Mouse (Mus musculus): Measurements from ENCODE around the gene Dlgap4. TPM values are rescaled to one million over a fixed set of nuclear protein-coding genes. Genes with fewer than 3 reads are reported as not detected.

Gene Dlgap4
- total and polyA plus RNA-seq, 3 experiments, result 12.4 to 38.5 (median 12.7) TPM

DNA sequence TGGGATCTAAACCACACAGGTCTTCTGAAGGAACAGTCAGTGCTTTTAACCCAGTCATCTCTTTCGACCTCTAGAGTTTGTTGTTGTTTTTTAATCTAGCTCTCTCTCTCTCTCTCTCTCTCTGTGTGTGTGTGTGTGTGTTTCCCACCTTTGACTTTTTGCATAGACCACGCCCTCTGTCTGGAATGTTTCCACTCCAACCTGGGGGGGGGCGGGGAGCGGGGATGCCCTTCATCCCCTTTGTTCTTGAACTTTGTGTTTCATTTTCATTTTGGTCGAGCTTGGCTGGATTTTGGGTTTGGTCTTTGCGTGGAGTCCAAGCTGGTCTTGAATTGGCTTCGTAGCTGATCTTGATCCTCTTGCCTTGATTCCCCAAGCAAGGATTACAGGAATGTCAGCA lies 10.9 kb upstream of the Dlgap4 start:
- H3K9me3 ChIP-seq (replicated peaks; ENCODE audit: low read length), result peaks cover 7% of the 10 kb centered on the region
- H3K27me3 ChIP-seq (replicated peaks), result peaks cover 77% of the 10 kb centered on the region
- DNase-seq (ENCODE audit: extremely low read depth), result no peak
- H3K79me2 ChIP-seq (replicated peaks; ENCODE audit: control insufficient read depth, extremely low read depth, insufficient read depth, poor library complexity, severe bottlenecking), result no peaks in the 10 kb centered on the region
- in situ Hi-C loops (cut with MboI; ENCODE audit: low pct_ligation_motif_present, low pct_unique_long_range_greater_than_20kb, low sequenced_read_pairs), result no loop called here
- dilution Hi-C loops (cut with MboI; ENCODE audit: extremely low pct_ligation_motif_present, extremely low pct_unique_long_range_greater_than_20kb, low sequenced_read_pairs), result no loop called here
- H3K36me3 ChIP-seq (replicated peaks in 1 of 2; ENCODE audit: control insufficient read depth in 1 of 2, insufficient read depth in 1 of 2, low read length in 1 of 2), result no peaks in the 10 kb centered on the region
- H3K4me3 ChIP-seq (replicated peaks in 1 of 3; ENCODE audit: low read depth in 2 of 3, low read length in 2 of 3, poor library complexity in 1 of 3), result no peak overlapping the region
- TF ChIP-seq IRF4 (IDR thresholded peaks at IDR 0.05; ENCODE audit: low read depth, low read length), result no peak
- no peak for TF ChIP-seq ELF1 (IDR thresholded peaks at IDR 0.05; ENCODE audit: low read depth, low read length)
- TF ChIP-seq JUN (IDR thresholded peaks at IDR 0.05; ENCODE audit: insufficient read depth, low read depth, low read length), result no peak
- TF ChIP-seq MAZ (IDR thresholded peaks at IDR 0.05; ENCODE audit: low read depth, low read length), result no peak
- TF ChIP-seq KAT2A (IDR thresholded peaks at IDR 0.05; ENCODE audit: insufficient replicate concordance, low read length), result no peak
- TF ChIP-seq UBTF (IDR thresholded peaks at IDR 0.05; ENCODE audit: low read depth, low read length), result no peak
- no peak overlapping the region for H3K27ac ChIP-seq (ENCODE audit: insufficient read depth, low read depth)
- H3K9ac ChIP-seq (ENCODE audit: insufficient read depth, low read depth), result no peak overlapping the region
- H3K4me1 ChIP-seq (ENCODE audit: control insufficient read depth in 1 of 2, insufficient read depth in 2 of 2), result no peaks in the 10 kb centered on the region
- H3K4me2 ChIP-seq (ENCODE audit: insufficient read depth, low read depth, poor library complexity, severe bottlenecking), result no peak overlapping the region; the same call in 1 of the 2 replicates

- no peak for DNase-seq (ENCODE audit: extremely low read depth)
- dilution Hi-C loops (cut with MboI; ENCODE audit: extremely low pct_ligation_motif_present, extremely low pct_unique_long_range_greater_than_20kb, low sequenced_read_pairs), result no loop called here
- no peak overlapping the region for H3K9ac ChIP-seq (ENCODE audit: insufficient read depth, low read depth)
- no peak overlapping the region for H3K4me2 ChIP-seq (ENCODE audit: insufficient read depth, low read depth, poor library complexity, severe bottlenecking)
- H3K36me3 ChIP-seq (replicated peaks in 1 of 2; ENCODE audit: control insufficient read depth in 1 of 2, insufficient read depth in 1 of 2, low read length in 1 of 2), result no peaks in the 10 kb centered on the region
- no peak overlapping the region for H3K27ac ChIP-seq (ENCODE audit: insufficient read depth, low read depth)
- H3K9me3 ChIP-seq (replicated peaks; ENCODE audit: low read length), result peaks cover 7% of the 10 kb centered on the region
- H3K27me3 ChIP-seq (replicated peaks), result peaks cover 78% of the 10 kb centered on the region
- no peaks in the 10 kb centered on the region for H3K4me1 ChIP-seq (ENCODE audit: control insufficient read depth in 1 of 2, insufficient read depth in 2 of 2)
- no peak overlapping the region for H3K4me3 ChIP-seq (replicated peaks in 1 of 3; ENCODE audit: low read depth in 2 of 3, low read length in 2 of 3, poor library complexity in 1 of 3)
- in situ Hi-C loops (cut with MboI; ENCODE audit: low pct_ligation_motif_present, low pct_unique_long_range_greater_than_20kb, low sequenced_read_pairs), result no loop called here
- no peaks in the 10 kb centered on the region for H3K79me2 ChIP-seq (replicated peaks; ENCODE audit: control insufficient read depth, extremely low read depth, insufficient read depth, poor library complexity, severe bottlenecking)
- no peak for TF ChIP-seq MAZ (IDR thresholded peaks at IDR 0.05; ENCODE audit: low read depth, low read length)
- no peak for TF ChIP-seq POLR2A (IDR thresholded peaks at IDR 0.05; ENCODE audit: low read depth, low read length)
These were observed 9.8 kb upstream of the Dlgap4 start for GRCm38 (mm10) chr2:156603671-156604070.

- Histone ChIP-seq H3K4me2 (ENCODE audit: insufficient read depth, low read depth, poor library complexity, severe bottlenecking) (no peak overlapping the region), H3K9ac (ENCODE audit: insufficient read depth, low read depth) (no peak overlapping the region), H3K27ac (ENCODE audit: insufficient read depth, low read depth) (no peak overlapping the region), H3K36me3 (replicated peaks in 1 of 2; ENCODE audit: control insufficient read depth in 1 of 2, insufficient read depth in 1 of 2, low read length in 1 of 2) (no peaks in the 10 kb centered on the region), H3K4me3 (replicated peaks in 1 of 3; ENCODE audit: low read depth in 2 of 3, low read length in 2 of 3, poor library complexity in 1 of 3) (no peak overlapping the region), H3K9me3 (replicated peaks; ENCODE audit: low read length) (peaks cover 7% of the 10 kb centered on the region), H3K27me3 (replicated peaks) (peaks cover 86% of the 10 kb centered on the region), H3K79me2 (replicated peaks; ENCODE audit: control insufficient read depth, extremely low read depth, insufficient read depth, poor library complexity, severe bottlenecking) (no peaks in the 10 kb centered on the region), H3K4me1 (ENCODE audit: control insufficient read depth in 1 of 2, insufficient read depth in 2 of 2) (no peaks in the 10 kb centered on the region)
- in situ Hi-C loops (cut with MboI; ENCODE audit: low pct_ligation_motif_present, low pct_unique_long_range_greater_than_20kb, low sequenced_read_pairs) (no loop called here), dilution Hi-C loops (cut with MboI; ENCODE audit: extremely low pct_ligation_motif_present, extremely low pct_unique_long_range_greater_than_20kb, low sequenced_read_pairs) (no loop called here)
- DNase-seq (ENCODE audit: extremely low read depth), result no peak
- TF ChIP-seq ZNF384 (IDR thresholded peaks at IDR 0.05; ENCODE audit: low read depth, low read length) (no peak), KAT2A (IDR thresholded peaks at IDR 0.05; ENCODE audit: insufficient replicate concordance, low read length) (no peak), HCFC1 (IDR thresholded peaks at IDR 0.05; ENCODE audit: low read depth, low read length) (no peak), ZC3H11A (IDR thresholded peaks at IDR 0.05; ENCODE audit: low read depth, low read length) (no peak), CHD2 (IDR thresholded peaks at IDR 0.05; ENCODE audit: low read length) (no peak), ETS1 (conservative IDR thresholded peaks at IDR 0.05; ENCODE audit: low read depth, low read length) (no peak), NRF1 (IDR thresholded peaks at IDR 0.05; ENCODE audit: low read depth, low read length) (no peak), BHLHE40 (IDR thresholded peaks at IDR 0.05; ENCODE audit: low read depth, low read length) (no peak), MYC (IDR thresholded peaks at IDR 0.05; ENCODE audit: low read depth, low read length) (no peak), JUND (conservative IDR thresholded peaks at IDR 0.05; ENCODE audit: low read depth, low read length) (no peak)
These were observed 8.4 kb upstream of the Dlgap4 start for GRCm38 (mm10) chr2:156605144-156605543.
